In genomic region chr16:56055911-56056310, GRCm38 (mm10) we compare ENCODE assay signal across 34 mouse cellular contexts.
"Had no signal": no experiment of that assay in that cellular context is flagged by ENCODE, and none has a peak within 500 bp of the region (broad histone marks: within the 10 kb centered on the region; RNA-seq: fewer than 3 reads in every experiment).

No protein-coding gene starts in this region.

- H3K27me3 ChIP-seq: heart, embryonic 12.5 days; heart, embryonic 13.5 days; heart, embryonic 15.5 days; hindbrain, embryonic 12.5 days; hindbrain, embryonic 13.5 days; hindbrain, embryonic 15.5 days; intestine, embryonic 15.5 days; kidney, embryonic 15.5 days had no signal

- H3K27ac ChIP-seq: heart, embryonic 10.5 days; heart, embryonic 13.5 days; heart, embryonic 15.5 days; hindbrain, embryonic 10.5 days; hindbrain, embryonic 12.5 days; hindbrain, embryonic 13.5 days; hindbrain, embryonic 14.5 days; hindbrain, embryonic 15.5 days; hindbrain, postnatal 0 days; intestine, embryonic 15.5 days; kidney, embryonic 15.5 days; kidney, postnatal 0 days; layer of hippocampus, adult 2 months had no signal

- DNase-seq: heart, postnatal 10 days; heart, postnatal 14 days; heart, postnatal 4 days; kidney, adult 11 months; kidney, adult 18-20 months; kidney, adult 2 months; kidney, adult 8-10 months; kidney, adult 9 months; kidney, postnatal 10 days; kidney, postnatal 14 days; kidney, postnatal 25 days; kidney, postnatal 36 days; kidney, postnatal 4 days; layer of hippocampus, adult 9-11 months; layer of hippocampus, postnatal 36 days had no signal

- H3K4me1 ChIP-seq: heart, embryonic 10.5 days; heart, embryonic 12.5 days; heart, embryonic 13.5 days; heart, embryonic 15.5 days; hindbrain, embryonic 12.5 days; hindbrain, embryonic 13.5 days; hindbrain, embryonic 15.5 days; intestine, embryonic 15.5 days; kidney, embryonic 15.5 days had no signal

- ATAC-seq: hindbrain, embryonic 16.5 days; hindbrain, postnatal 0 days; inflammation-experienced regulatory T-cells, adult 6 months; intestine, embryonic 15.5 days; intestine, embryonic 16.5 days; intestine, postnatal 0 days had no signal

- H3K9me3 ChIP-seq: heart, embryonic 10.5 days; heart, embryonic 12.5 days; heart, embryonic 13.5 days; heart, embryonic 15.5 days; hindbrain, embryonic 10.5 days; hindbrain, embryonic 12.5 days; hindbrain, embryonic 13.5 days; hindbrain, embryonic 15.5 days; intestine, embryonic 15.5 days; kidney, embryonic 15.5 days had no signal

- H3K9ac ChIP-seq: heart, embryonic 12.5 days; heart, embryonic 13.5 days; heart, embryonic 15.5 days; hindbrain, embryonic 12.5 days; hindbrain, embryonic 13.5 days; hindbrain, embryonic 14.5 days; hindbrain, embryonic 15.5 days; intestine, embryonic 15.5 days; kidney, embryonic 15.5 days had no signal

- H3K4me2 ChIP-seq: heart, embryonic 11.5 days; heart, embryonic 12.5 days; heart, embryonic 13.5 days; heart, embryonic 15.5 days; hindbrain, embryonic 12.5 days; hindbrain, embryonic 13.5 days; hindbrain, embryonic 14.5 days; hindbrain, embryonic 15.5 days; intestine, embryonic 15.5 days; kidney, embryonic 15.5 days had no signal

- H3K4me3 ChIP-seq: heart, embryonic 10.5 days; heart, embryonic 12.5 days; heart, embryonic 13.5 days; heart, embryonic 15.5 days; hindbrain, embryonic 10.5 days; hindbrain, embryonic 12.5 days; hindbrain, embryonic 13.5 days; hindbrain, embryonic 15.5 days; intestine, embryonic 15.5 days; kidney, embryonic 15.5 days; layer of hippocampus, adult 2 months had no signal

- H3K36me3 ChIP-seq: heart, embryonic 10.5 days; heart, embryonic 12.5 days; heart, embryonic 13.5 days; heart, embryonic 15.5 days; hindbrain, embryonic 10.5 days; hindbrain, embryonic 12.5 days; hindbrain, embryonic 13.5 days; hindbrain, embryonic 15.5 days; intestine, embryonic 15.5 days; kidney, embryonic 15.5 days had no signal
